Comparison of ENCODE assay signal across 8 mouse cellular contexts in genomic region chr5:88886349-88886667, GRCm38 (mm10). TPM values are rescaled to one million over a fixed set of nuclear protein-coding genes. Genes with fewer than 3 reads are reported as not detected.
DNase-seq lines count a peak whose midpoint lies in the region; ATAC-seq and TF ChIP-seq lines count a peak whose summit lies in the region.

No protein-coding gene starts in this region.

- ATAC-seq in kidney, postnatal 0 days (replicated peaks; ENCODE audit: low FRiP score, low read depth): no peak
- ATAC-seq in embryonic facial prominence, embryonic 15.5 days (ENCODE audit: insufficient number of reproducible peaks, low FRiP score, low TSS enrichment, low read depth): no peak
- no peak for ATAC-seq in intestine, embryonic 14.5 days (replicated peaks; ENCODE audit: low FRiP score, low TSS enrichment, low read depth)
- no peak for ATAC-seq in neural tube, embryonic 12.5 days (ENCODE audit: low FRiP score, low read depth)

- no peaks in the 10 kb centered on the region for H3K4me1 ChIP-seq in kidney, postnatal 0 days (replicated peaks; ENCODE audit: insufficient read depth, low read length)
- H3K4me1 ChIP-seq in embryonic facial prominence, embryonic 15.5 days: peaks cover 15% of the 10 kb centered on the region
- peaks cover 2% of the 10 kb centered on the region; the same call in 1 of the 2 replicates for H3K4me1 ChIP-seq in intestine, embryonic 14.5 days (replicated peaks; ENCODE audit: control insufficient read depth, insufficient read depth, low read length)
- H3K4me1 ChIP-seq in neural tube, embryonic 12.5 days: 0 out of 2 replicates have a peak, but pooled peaks cover 12% of the 10 kb centered on the region

- H3K36me3 ChIP-seq in kidney, postnatal 0 days (ENCODE audit: insufficient read depth, low read length): no peaks in the 10 kb centered on the region
- no peaks in the 10 kb centered on the region for H3K36me3 ChIP-seq in embryonic facial prominence, embryonic 15.5 days
- H3K36me3 ChIP-seq in intestine, embryonic 14.5 days (ENCODE audit: control insufficient read depth, insufficient read depth, low read length): no peaks in the 10 kb centered on the region
- H3K36me3 ChIP-seq in neural tube, embryonic 12.5 days: no peaks in the 10 kb centered on the region

- no peaks in the 10 kb centered on the region for H3K27me3 ChIP-seq in kidney, postnatal 0 days (ENCODE audit: insufficient read depth, low read length)
- H3K27me3 ChIP-seq in embryonic facial prominence, embryonic 15.5 days: peaks cover 2% of the 10 kb centered on the region; the same call in 1 of the 2 replicates
- no peaks in the 10 kb centered on the region; the same call in 1 of the 2 replicates for H3K27me3 ChIP-seq in intestine, embryonic 14.5 days (replicated peaks; ENCODE audit: control insufficient read depth, insufficient read depth, low read length)
- H3K27me3 ChIP-seq in neural tube, embryonic 12.5 days (replicated peaks): peaks cover 3% of the 10 kb centered on the region; the same call in 1 of the 2 replicates

- H3K4me3 ChIP-seq in kidney, postnatal 0 days (replicated peaks; ENCODE audit: low read depth, low read length): peak overlapping the region; percentile 84
- peak overlapping the region; percentile 62 for H3K4me3 ChIP-seq in embryonic facial prominence, embryonic 15.5 days (replicated peaks)
- H3K4me3 ChIP-seq in intestine, embryonic 14.5 days (ENCODE audit: low read depth, low read length): peak overlapping the region; percentile 64
- H3K4me3 ChIP-seq in neural tube, embryonic 12.5 days: peak overlapping the region; percentile 69

- H3K9ac ChIP-seq in kidney, postnatal 0 days (ENCODE audit: low read depth, low read length): peak overlapping the region; percentile 73
- H3K9ac ChIP-seq in embryonic facial prominence, embryonic 15.5 days: peak overlapping the region; percentile 71; the same call in 1 of the 2 replicates
- H3K9ac ChIP-seq in intestine, embryonic 14.5 days (ENCODE audit: low read length): peak overlapping the region; percentile 71
- H3K9ac ChIP-seq in neural tube, embryonic 12.5 days: peak overlapping the region; percentile 74

- intact Hi-C loops in left cerebral cortex, postnatal 4 days (cut with DNase I): loop anchor here (10.0 kb wide), 2 partner anchors 338 to 498 kb away; no protein-coding TSS in a partner anchor

- H3K27ac ChIP-seq in kidney, postnatal 0 days: peak overlapping the region; percentile 68; the same call in 1 of the 2 replicates
- no peak overlapping the region for H3K27ac ChIP-seq in embryonic facial prominence, embryonic 15.5 days (replicated peaks)
- H3K27ac ChIP-seq in intestine, embryonic 14.5 days (ENCODE audit: low read depth): no peak overlapping the region
- no peak overlapping the region for H3K27ac ChIP-seq in neural tube, embryonic 12.5 days

- no peak for DNase-seq in kidney, postnatal 0 days (ENCODE audit: low spot score)
- DNase-seq in kidney, postnatal 36 days: no peak
- no peak for DNase-seq in intestine, embryonic 14.5 days (ENCODE audit: low spot score)
- no peak for DNase-seq in adrenal gland, postnatal 36 days
- no peak for DNase-seq in spleen, postnatal 14 days (ENCODE audit: low spot score in 2 of 2)
- DNase-seq in left cerebral cortex, postnatal 4 days: no peak

- 5% methylated on average over 14 of the region's 14 CpGs for WGBS in kidney, postnatal 0 days
- 1% methylated on average over 14 of the region's 14 CpGs for WGBS in embryonic facial prominence, embryonic 15.5 days
- WGBS in intestine, embryonic 14.5 days: under 1% methylated on average over 11 of the region's 14 CpGs
- WGBS in neural tube, embryonic 12.5 days: under 1% methylated on average over 13 of the region's 14 CpGs

- no peak for TF ChIP-seq CTCF in kidney, postnatal 0 days (IDR thresholded peaks at IDR 0.05; ENCODE audit: low read depth)

- no peaks in the 10 kb centered on the region for H3K9me3 ChIP-seq in kidney, postnatal 0 days (replicated peaks; ENCODE audit: low read length)
- H3K9me3 ChIP-seq in embryonic facial prominence, embryonic 15.5 days (replicated peaks): no peaks in the 10 kb centered on the region
- no peaks in the 10 kb centered on the region for H3K9me3 ChIP-seq in intestine, embryonic 14.5 days (ENCODE audit: control insufficient read depth, low read length)
- no peaks in the 10 kb centered on the region for H3K9me3 ChIP-seq in neural tube, embryonic 12.5 days

- peak overlapping the region; percentile 91 for H3K4me2 ChIP-seq in kidney, postnatal 0 days (ENCODE audit: low read length)
- H3K4me2 ChIP-seq in embryonic facial prominence, embryonic 15.5 days (replicated peaks): peak overlapping the region; percentile 95
- H3K4me2 ChIP-seq in intestine, embryonic 14.5 days (ENCODE audit: low read length): peak overlapping the region; percentile 63
- peak overlapping the region; percentile 98 for H3K4me2 ChIP-seq in neural tube, embryonic 12.5 days (replicated peaks)

RNA-seq across cellular contexts. Expression of gene Slc4a4, which starts 0.3 kb away (rescaled TPM):
- polyA plus RNA-seq in kidney, postnatal 0 days (2015; fragmentation: Nextera tagmentation; extraction: Ambion mirVana): 26.1 and 27.7 TPM in 2 replicates
- polyA plus RNA-seq in embryonic facial prominence, embryonic 15.5 days (2015; fragmentation: Nextera tagmentation; extraction: Ambion mirVana): 2.4 and 2.8 TPM in 2 replicates
- polyA plus RNA-seq in intestine, embryonic 14.5 days (2014; fragmentation: Nextera tagmentation; extraction: Ambion mirVana): 4.0 and 5.9 TPM in 2 replicates
- polyA plus RNA-seq in neural tube, embryonic 12.5 days (2016; fragmentation: Nextera tagmentation; extraction: Ambion mirVana): 2.6 and 3.9 TPM in 2 replicates
- total RNA-seq in adrenal gland, postnatal 36 days (2021): 10 to 100 TPM; 20.1 to 61.2 TPM
- 10 to 100 TPM; 52.0 to 60.8 TPM for total RNA-seq in left cerebral cortex, postnatal 4 days (2021)
